Mouse (Mus musculus): ENCODE data around the gene Prss2. TPM values are rescaled to one million over a fixed set of nuclear protein-coding genes. Genes with fewer than 3 reads are reported as not detected.
"Not testable (repeated sequence)": the region's sequence is repeated elsewhere in the genome, so short reads cannot be mapped to it uniquely, and the experiment has no call there.

Prss2 gene
- total RNA-seq (2022): not detected

DNA sequence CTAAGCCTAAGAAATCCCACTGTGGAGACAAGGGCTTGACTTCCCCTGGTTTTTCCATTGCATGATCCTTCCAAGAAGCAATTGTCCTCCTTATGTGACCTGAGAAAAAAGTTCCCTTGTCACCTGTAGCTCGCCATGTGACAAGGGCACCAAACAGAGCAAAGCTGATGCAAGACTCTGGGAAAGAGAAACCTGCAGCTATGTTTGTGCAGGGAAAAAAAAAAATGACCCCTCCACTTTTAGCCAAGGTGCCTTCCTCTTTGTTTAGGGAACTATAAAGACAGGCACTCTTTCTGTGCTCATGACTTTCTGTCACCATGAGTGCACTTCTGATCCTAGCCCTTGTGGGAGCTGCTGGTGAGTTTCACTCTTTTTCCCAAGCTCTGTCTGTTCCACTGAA, at the start of gene Prss2:
Prss2 (plus strand) TSS at position 301 of the 400 bp plus-strand sequence.
- DNase-seq (ENCODE audit: low spot score in 2 of 2): no peak

DNA sequence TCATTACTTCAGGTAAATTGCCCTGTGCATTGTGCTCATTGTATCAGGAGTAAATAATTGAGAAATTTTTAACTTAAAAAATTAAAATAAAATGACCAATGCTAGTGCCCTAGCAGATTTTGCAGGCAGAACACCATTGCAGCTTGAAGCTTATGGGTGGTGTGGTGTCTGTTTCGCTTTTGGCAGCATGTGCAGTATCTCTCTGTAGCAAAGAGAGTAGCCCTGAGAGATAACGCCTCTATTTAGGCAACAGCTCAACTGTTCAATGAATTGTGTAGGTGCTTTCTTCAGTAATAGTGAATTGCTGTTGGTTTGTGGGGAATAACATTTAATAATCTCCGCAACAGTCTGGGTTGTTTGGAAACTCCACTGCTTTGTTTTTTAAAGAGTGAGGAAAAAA, 22.2 kb upstream of the Prss2 start:
- no peak for DNase-seq (ENCODE audit: low spot score in 2 of 2)

DNA sequence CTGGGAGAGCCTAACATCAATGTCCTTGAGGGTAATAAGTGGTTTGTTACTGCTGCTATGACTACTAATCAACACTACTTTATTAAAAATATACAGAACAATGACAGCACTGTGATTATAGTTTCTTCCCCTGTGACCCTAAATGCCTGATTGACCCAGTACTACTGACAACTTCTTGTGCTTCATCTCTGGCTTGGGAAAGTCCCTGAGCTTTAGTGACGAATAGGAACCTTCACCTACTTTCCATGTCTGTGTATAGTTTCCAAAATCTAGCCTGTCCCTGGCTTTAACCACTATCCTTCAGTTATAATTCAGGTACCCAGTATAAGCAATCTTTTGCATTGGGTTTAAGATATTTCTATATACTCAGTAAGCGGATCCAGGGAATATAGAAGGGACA, 16.7 kb upstream of the Prss2 start:
- no peak for DNase-seq (ENCODE audit: low spot score in 2 of 2)

DNA sequence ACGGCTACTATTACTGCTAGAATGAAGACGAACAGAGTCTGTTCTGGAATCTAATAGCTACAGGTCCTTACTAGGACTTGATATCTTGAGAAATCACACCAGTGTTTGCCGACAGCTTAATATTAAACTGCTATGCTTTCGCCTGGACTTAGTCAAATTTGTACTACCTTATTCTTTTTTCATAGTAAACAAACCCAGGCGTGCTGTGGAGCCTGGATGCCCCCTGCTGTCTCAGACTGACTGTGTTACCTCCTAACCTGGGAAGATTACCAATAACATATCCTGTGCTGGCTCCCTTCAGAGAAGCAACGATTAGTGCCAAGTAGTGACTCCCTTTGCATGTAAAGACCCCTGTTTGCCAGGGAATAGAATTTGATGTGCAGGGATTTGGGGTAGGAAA, 16.3 kb upstream of the Prss2 start:
- DNase-seq (ENCODE audit: low spot score in 2 of 2): no peak

DNA sequence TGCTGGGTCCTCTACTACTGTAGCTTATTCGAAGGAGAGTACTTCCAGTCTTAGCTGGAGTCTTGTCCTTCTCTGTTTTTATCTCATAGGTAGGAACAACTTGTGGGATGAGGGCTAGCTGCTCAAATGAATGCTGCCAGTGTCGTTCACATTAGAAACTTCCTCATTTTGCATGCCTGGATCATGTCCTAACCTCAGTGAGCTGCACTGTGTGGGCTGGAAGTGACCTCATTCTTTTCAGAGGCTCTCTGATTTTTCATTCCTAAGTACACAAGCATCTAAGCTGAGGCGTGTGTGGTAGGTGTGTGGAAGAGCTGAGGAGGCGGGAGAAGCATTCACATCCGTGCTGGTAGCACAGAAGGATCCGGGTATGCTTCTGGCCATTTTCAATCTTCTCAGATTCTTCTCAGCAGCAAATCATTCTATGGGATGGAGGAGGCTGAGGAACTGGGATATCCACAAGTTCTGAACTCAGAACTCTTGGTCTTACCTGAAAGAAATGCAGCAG, 3.5 kb upstream of the Prss2 start:
- DNase-seq (ENCODE audit: low spot score in 2 of 2): no peak

DNA sequence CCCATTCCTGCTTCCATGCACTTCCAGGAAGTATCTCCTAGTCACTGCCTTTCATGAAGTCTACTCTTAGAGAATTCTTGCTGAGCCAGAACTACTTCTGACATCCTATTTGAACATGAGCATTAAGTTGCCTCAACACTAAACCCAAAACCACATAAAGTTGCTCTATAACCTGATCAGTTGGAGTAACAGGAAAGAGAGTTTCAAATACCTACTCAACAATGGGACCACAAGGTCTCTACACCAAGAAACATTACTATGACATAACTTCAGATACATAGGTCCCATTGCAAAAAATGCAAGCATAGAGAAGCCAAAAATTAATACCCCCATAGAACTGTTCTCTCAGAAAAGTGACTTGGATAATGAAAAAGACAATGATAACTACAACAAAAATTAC, 4.9 kb downstream of the Prss2 start:
- DNase-seq (ENCODE audit: low spot score in 2 of 2): no peak

DNA sequence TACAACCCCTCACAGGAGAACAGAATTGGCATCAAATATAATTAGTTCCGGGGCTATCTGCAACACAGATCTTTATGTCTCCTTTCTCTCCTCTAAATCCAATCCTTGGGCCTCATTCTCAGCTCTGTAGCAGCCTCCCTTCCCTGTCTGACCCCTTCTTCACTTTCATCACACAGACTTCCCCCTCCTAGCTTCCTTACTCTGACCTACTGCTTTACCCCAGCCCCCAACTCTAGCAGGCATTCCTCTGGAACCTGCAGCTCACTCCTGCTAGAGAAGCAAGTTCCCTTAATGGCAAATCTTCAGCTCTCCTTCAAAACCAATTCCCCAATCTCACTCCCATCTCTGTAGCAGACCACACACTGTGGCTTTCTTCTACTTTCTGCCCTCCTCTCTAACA, 5.8 kb downstream of the Prss2 start:
- no peak for DNase-seq (ENCODE audit: low spot score in 2 of 2)

DNA sequence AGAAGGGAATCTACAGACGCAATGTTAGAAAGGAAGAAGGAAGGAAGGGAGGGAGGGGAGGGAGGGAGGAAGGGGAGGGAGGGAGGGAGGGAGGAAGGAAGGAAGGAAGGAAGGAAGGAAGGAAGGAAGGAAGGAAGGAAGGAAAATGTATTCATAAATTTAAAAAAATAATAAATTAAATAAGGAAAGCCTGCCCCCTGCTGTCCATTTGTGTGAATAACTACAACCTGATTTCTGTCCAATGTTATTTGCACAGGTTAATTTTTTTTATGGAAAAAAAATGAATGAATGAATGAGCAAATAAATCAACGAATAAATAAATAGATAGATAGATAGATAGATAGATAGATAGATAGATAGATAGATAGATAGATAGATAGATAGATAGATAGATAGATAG, 8.4 kb downstream of the Prss2 start:
- not testable (repeated sequence) for DNase-seq (ENCODE audit: low spot score in 2 of 2)

DNA sequence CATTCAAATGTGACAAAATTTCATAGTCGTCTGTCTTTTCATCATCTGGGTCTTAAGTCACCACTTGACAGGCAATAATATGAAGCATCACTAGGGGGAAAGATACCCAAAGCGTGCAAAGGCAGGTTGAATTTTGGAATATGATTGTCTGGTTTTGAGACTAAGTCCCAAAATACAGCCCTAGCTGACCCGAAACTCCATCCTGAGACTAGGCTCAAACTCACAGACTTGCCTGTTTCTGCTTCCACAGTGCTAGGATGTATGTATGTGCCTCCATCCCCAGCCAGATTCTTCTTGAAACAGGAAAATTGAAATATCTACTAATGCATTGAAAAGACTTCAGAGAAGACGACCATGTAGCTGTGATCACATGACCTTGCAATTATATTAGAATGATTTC, 10.6 kb downstream of the Prss2 start:
- DNase-seq (ENCODE audit: low spot score in 2 of 2): no peak

DNA sequence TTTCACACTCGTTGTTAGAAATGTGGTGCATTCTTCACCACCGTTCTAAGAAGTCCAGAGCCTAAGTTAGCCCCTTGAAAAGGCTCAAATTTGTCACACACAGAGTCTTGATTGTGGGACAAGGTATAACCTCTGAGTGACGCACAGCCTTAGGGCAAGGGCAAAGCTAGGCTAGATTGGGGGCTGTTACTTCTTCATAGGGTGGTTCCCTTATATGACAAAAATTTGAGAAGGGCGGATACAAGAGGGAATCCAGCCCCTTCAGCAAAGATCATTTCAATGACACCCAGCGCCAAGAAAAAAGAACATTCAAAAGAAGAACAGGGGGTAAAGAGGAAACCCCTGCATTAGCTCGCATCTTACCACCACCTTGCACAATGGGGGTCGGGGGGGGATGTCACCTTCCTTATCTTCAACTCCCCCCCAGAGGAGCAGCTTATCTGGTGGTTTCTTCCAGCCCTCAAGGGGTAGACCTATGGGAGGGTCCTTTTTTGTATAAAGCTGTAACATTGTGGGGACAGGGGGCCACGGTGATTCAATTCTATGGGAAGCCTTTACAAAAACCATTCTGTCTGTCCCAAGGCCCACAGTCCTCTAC, 11.2 kb downstream of the Prss2 start:
- DNase-seq (ENCODE audit: low spot score in 2 of 2): no peak

DNA sequence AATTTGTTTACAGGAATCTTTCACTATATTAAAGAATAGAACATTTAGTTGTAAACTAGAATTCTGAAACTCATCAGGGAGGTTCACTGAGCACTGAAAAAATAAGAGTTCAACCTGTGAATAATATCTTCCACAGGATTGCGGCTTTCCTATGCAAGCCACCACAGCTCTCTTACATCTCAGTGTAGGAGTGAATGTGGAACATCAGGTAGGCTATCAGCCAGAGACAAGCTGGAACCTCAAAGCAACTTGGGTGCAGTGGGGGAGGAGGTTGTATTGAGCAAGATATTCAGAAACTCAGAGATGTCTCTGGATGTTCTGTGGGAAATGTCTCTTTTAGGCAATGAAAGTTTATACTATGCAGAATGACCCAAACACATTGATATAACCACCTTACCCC, 15.8 kb downstream of the Prss2 start:
- DNase-seq (ENCODE audit: low spot score in 2 of 2): no peak

DNA sequence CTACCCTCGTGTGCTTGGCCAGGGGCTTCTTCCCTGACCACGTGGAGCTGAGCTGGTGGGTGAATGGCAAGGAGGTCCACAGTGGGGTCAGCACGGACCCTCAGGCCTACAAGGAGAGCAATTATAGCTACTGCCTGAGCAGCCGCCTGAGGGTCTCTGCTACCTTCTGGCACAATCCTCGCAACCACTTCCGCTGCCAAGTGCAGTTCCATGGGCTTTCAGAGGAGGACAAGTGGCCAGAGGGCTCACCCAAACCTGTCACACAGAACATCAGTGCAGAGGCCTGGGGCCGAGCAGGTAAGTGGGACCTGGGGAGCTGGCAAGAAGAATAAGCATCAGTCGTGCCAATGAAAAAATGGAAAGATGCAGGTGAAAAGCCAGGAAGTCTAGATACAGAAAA, 16.7 kb downstream of the Prss2 start:
- not testable (repeated sequence) for DNase-seq (ENCODE audit: low spot score in 2 of 2)

DNA sequence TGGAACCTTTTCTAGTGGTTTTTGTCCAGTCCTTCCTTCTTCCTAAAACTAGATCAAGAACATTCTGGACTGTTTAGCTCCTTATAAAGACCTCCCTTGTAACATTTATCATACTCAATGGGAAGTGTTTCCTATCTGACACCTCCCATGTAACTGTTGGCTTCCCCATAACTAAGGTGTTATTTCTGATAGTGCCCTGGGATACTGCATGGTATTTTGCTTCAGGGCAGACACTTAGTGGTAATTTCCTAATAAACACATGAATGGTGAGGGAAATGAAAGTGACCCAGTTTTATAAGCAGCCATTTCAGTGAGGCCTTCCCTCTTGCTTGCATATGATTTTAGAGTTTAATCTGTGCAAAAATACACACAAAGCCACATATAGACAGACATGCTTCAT, 19.2 kb downstream of the Prss2 start:
- DNase-seq (ENCODE audit: low spot score in 2 of 2): no peak

DNA sequence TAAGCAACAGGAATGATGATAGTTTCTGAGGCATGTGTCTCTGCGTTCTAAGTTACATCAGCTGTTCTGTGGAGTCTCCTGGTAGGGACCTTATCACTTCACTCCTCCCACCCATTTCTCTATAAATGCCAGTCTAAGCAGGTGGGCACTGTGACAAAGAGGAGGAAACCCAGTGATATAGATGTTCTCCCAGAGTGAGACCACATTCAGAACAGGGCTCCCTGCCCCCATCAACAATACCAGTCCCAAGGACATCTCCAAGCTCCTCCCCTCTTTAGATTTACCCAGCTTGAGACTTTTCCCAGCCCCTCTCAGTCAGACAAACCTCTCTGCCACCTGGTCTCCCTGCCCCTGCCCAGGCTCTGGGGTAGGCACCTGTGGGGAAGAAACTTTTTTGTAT, 20.2 kb downstream of the Prss2 start:
- DNase-seq (ENCODE audit: low spot score in 2 of 2): no peak

DNA sequence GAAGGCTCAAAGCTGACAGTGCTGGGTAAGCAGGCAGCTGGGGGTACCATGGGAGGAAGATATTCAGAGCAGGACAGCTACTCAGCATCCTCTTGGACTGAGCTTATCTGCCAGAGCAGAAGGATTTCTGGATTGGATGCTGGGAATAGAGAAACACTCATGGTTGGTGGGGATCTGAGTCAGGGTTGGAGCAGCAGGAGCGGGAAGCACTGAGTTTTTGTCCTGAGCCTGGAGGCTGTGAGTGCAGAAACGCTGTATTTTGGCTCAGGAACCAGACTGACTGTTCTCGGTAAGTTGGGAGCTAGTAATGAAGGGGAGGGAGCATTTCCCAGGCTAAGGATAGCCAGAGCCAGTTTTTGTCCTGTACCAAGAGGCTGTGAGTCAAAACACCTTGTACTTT, 21.4 kb downstream of the Prss2 start:
- no peak for DNase-seq (ENCODE audit: low spot score in 2 of 2)

DNA sequence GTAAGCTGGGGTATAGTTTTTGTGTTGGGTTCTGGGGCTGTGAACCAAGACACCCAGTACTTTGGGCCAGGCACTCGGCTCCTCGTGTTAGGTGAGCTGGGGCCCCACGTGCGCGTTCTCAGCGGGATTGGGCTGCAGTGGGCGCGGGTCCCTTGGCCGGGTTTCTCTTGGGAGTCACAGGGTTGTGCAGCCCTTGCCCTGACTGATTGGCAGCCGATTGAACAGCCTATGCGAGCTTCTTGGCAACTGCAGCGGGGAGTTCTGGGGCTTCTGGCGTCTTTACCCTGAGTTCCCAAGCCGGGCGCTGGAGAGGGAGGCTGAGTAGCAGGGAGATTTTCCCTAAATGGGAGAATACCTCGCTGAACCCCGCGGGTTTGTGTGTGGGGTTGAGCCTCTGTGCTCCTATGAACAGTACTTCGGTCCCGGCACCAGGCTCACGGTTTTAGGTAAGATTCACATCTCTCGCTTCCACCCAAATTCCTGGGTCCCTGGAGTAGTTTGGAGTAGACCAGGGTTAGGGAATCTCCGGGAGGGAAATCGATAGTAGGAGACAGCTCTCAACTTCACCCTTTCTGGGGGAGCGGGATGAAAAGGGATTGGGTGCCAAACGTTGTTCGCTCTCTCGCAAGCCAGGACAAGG, 21.9 kb downstream of the Prss2 start:
- no peak for DNase-seq (ENCODE audit: low spot score in 2 of 2)

DNA sequence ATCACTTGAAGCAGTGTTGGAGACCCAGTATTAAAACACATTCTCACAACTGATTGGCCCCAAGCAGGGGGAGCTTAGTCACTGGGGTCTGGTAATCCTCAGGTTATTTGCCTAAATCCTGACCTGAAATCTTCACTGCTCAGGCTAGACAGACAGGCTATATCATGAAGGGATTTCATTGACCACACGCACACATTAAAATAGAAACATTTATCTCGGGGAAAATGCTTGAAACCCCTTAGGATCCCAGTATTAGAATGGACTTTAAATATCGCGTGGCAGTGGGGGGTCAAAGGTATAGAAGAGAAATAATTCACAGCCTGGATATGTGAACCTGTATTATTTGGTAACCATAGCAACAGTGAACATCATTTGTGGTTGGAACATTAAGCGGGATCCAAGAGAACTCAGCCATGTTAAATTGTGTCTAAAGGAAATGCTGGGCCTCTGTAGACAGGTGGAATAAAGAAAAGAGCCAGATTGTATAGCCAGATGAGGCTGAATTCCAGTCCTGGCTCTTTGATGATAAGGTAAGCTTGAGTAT, 22.9 kb downstream of the Prss2 start:
- no peak for DNase-seq (ENCODE audit: low spot score in 2 of 2)

DNA sequence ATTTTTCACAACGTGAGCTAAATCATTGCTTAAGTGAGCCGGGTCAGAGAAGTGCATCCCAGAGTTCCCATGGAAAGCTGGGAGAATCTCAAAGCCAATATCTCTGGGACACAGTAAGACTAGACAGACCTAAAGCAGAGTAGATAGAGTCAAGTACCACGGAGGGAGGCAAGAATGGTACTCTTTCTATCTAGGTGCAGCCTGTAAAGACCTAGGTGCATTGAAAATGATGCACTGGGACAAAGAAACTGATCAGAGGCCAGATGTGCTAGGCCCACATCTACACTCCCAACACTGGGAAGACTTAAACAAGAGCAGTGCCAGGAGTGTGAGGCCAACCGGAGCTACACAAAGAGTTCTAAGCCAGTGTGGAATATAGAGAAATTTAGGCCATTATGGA, 23.7 kb downstream of the Prss2 start:
- no peak for DNase-seq (ENCODE audit: low spot score in 2 of 2)

DNA sequence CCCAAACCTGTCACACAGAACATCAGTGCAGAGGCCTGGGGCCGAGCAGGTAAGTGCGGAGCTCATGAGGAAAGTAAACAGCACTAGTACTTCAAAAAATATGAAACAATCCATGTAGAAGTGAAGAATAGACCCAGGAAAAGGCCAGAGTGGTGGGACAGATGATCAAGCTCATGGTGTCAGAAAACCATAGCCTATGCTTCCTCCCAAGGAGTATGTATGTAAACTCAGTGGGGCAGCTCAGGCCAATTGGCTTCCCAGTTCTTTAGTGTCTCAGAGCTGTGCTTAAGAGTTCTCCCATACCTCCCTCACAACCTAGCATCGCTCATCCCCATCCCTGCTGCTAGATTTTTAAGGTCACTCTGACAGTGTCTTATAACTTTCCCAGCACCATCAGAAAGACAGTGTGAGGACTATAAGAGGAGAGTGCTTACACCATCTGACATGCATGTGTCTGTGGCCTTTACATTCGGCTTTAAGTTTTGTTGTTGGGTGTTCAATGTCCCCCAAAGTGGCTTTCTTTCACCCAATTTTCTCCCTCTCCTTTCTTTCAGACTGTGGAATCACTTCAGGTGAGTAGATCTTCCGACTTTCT, 25.6 kb downstream of the Prss2 start:
- DNase-seq (ENCODE audit: low spot score in 2 of 2): no peak

DNA sequence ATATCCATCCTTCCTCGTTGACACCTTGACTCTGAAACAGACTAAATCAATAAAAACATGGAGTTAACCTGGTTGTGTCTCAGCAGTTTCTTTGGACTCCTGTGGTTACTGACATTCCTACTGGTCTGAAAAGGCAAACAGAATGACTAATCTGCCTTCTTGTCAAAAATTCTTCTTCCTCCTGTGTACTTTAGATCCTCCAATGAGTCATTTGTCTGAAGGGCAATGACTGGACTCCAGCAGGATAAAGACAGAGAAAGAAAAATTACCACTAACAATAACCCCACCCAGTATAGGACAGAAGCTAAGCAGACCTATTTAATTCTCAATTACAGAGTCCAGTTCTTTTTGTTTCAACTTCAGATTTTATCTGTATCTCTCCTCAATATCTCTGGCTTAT, 26.7 kb downstream of the Prss2 start:
- DNase-seq (ENCODE audit: low spot score in 2 of 2): no peak

DNA sequence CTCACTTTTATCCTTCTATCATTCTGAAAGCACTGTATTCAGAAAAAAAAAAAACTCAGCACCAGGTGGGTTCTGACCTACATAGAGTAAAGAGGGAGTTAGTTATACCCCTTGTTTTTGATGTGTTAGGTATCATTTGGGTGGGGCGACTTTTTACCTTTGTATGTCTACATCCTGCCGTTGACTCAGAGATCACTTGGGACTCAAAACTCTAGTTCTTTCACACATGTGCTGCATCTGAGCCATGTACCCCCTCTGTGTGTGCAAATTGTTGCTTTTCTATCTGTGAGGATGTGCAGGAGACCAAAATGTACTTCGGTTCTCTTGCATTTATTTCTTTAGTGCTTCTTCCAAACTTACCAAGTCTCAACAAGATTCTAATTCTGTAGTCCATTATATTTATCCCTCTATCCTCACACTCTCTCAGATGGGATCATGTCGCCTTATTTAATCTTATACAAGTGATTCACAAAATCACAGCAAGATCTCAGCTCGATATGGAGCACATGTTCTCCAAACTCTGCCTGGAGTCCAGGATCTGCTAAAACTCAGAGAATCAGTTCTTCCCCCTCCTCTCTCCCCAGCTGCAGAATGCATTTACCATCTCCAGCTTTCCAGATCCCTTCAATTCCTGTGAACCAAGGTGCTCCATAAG, 31.9 kb downstream of the Prss2 start:
- DNase-seq (ENCODE audit: low spot score in 2 of 2): no peak

Data from gastrocnemius, adult 8-10 months (tissue).